Mouse (Mus musculus) small intestine, adult 2 months (tissue): Measurements from ENCODE around the gene Zfyve28.

Experiments used
- CTCF ChIP-seq: fragments of 200-500 bp; IDR thresholded peaks from 2 replicates; pipeline ENCODE4 v1.5.1; 2012; ENCODE audit warnings: low read depth, mild to moderate bottlenecking, control low read depth, inconsistent platforms, low read length, moderate library complexity, mixed read lengths; ENCODE audit not compliant: insufficient replicate concordance, insufficient read length; ENCODE audit errors: extremely low read depth
- POLR2A ChIP-seq: fragments of 200-500 bp; IDR thresholded peaks from 2 replicates; pipeline ENCODE4 v1.6.1; 2012; ENCODE audit warnings: low read depth, mild to moderate bottlenecking, control low read depth, inconsistent platforms, low read length, moderate library complexity

DNA sequence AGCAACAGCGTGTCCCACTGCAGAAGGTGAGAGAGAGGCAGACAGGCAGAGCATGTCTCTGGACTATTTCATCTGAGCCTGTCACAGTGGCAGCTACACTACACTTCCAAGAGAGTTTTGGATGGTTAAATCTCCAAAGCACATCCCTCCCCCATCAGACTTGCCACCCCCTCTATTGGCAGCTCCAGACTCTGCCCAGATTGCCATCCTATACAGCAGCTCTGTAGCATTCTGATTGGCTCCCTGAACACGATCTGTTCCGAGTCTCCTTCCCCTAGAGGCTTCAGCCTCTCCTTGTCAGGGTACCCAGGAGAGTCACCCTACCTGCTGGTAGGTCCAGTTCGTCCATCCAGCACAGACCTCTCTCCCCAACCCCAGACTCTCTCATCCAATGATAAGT is 9.8 kb upstream of the Zfyve28 start:
- no peak for TF ChIP-seq CTCF
- TF ChIP-seq POLR2A, result no peak
